ENCODE assay signal across 13 mouse cellular contexts in the genomic region with DNA sequence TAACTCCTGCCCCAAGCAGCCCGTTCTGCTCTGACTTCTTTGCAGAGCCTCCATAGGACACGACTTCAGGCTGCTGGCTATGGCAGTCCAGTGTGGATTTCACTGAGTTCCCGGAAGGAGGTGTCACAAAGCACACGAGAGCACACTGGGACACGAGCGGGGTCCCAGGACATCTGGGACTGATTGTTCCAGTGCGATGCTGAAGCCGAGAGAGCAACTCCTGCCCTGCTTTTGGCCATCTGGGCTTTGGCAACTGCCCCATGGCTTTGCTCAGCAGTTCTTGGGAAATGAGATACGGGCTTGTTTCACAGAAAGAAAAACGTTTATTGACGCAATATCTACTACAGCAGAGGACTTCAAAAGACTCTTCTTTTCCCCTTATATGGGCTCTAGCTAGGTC. TPM values are rescaled to one million over a fixed set of nuclear protein-coding genes. Genes with fewer than 3 reads are reported as not detected.
DNase-seq lines count a peak whose midpoint lies in the region; ATAC-seq lines count a peak whose summit lies in the region.
"Had no signal": no experiment of that assay in that cellular context is flagged by ENCODE, and none has a peak within 500 bp of the region (broad histone marks: within the 10 kb centered on the region; RNA-seq: fewer than 3 reads in every experiment).

No protein-coding gene starts in this region.

- no peaks in the 10 kb centered on the region for H3K9me3 ChIP-seq in midbrain, embryonic 14.5 days (ENCODE audit: control insufficient read depth, low read length)
- H3K9me3 ChIP-seq in hindbrain, embryonic 12.5 days (replicated peaks): no peaks in the 10 kb centered on the region
- H3K9me3 ChIP-seq: hindbrain, embryonic 15.5 days; liver, embryonic 12.5 days had no signal

- no peak overlapping the region for H3K9ac ChIP-seq in midbrain, embryonic 14.5 days (replicated peaks; ENCODE audit: low read length)
- H3K9ac ChIP-seq in hindbrain, embryonic 12.5 days: no peak overlapping the region
- H3K9ac ChIP-seq: hindbrain, embryonic 15.5 days; liver, embryonic 12.5 days had no signal

- no peak for ATAC-seq in midbrain, embryonic 14.5 days (ENCODE audit: low FRiP score, low TSS enrichment)
- no peak for ATAC-seq in hindbrain, embryonic 12.5 days (ENCODE audit: low FRiP score)
- ATAC-seq: liver, embryonic 12.5 days had no signal

- WGBS in midbrain, embryonic 14.5 days: 83% methylated on average over 11 of the region's 11 CpGs
- 68% methylated on average over 11 of the region's 11 CpGs for WGBS in hindbrain, embryonic 12.5 days

- no peak overlapping the region for H3K4me2 ChIP-seq in midbrain, embryonic 14.5 days (ENCODE audit: low read length)
- H3K4me2 ChIP-seq in hindbrain, embryonic 12.5 days (replicated peaks): no peak overlapping the region
- H3K4me2 ChIP-seq: hindbrain, embryonic 15.5 days; liver, embryonic 12.5 days had no signal

- H3K4me3 ChIP-seq in midbrain, embryonic 14.5 days (replicated peaks; ENCODE audit: low read depth, low read length): no peak overlapping the region
- H3K4me3 ChIP-seq in hindbrain, embryonic 12.5 days: no peak overlapping the region
- H3K4me3 ChIP-seq: hindbrain, embryonic 15.5 days; liver, embryonic 12.5 days had no signal

- no peak overlapping the region for H3K27ac ChIP-seq in midbrain, embryonic 14.5 days (replicated peaks; ENCODE audit: low read depth, low read length)
- H3K27ac ChIP-seq in hindbrain, embryonic 12.5 days: no peak overlapping the region
- H3K27ac ChIP-seq: hindbrain, embryonic 15.5 days; liver, embryonic 12.5 days had no signal

- H3K4me1 ChIP-seq in midbrain, embryonic 14.5 days (ENCODE audit: control insufficient read depth, insufficient read depth, low read length): no peaks in the 10 kb centered on the region
- no peaks in the 10 kb centered on the region for H3K4me1 ChIP-seq in hindbrain, embryonic 12.5 days
- H3K4me1 ChIP-seq: hindbrain, embryonic 15.5 days; liver, embryonic 12.5 days had no signal

- no peaks in the 10 kb centered on the region for H3K36me3 ChIP-seq in midbrain, embryonic 14.5 days (ENCODE audit: control insufficient read depth, insufficient read depth, low read length)
- H3K36me3 ChIP-seq in hindbrain, embryonic 12.5 days: no peaks in the 10 kb centered on the region
- H3K36me3 ChIP-seq: hindbrain, embryonic 15.5 days; liver, embryonic 12.5 days had no signal

- DNase-seq in NIH3T3 (ENCODE audit: low read depth): peak; percentile 57
- peak; percentile 58 for DNase-seq in adrenal gland, postnatal 10 days
- DNase-seq in gastrocnemius, adult 8-10 months (ENCODE audit: low spot score in 2 of 2): peak; percentile 19 to 33
- DNase-seq in kidney, postnatal 25 days: peak; percentile 30 to 73
- no peak for DNase-seq in midbrain, embryonic 14.5 days
- DNase-seq in yolk sac, embryonic 10.5 days (ENCODE audit: low spot score): no peak
- DNase-seq in layer of hippocampus, adult 9-11 months: no peak

- no peaks in the 10 kb centered on the region for H3K27me3 ChIP-seq in midbrain, embryonic 14.5 days (ENCODE audit: control insufficient read depth, insufficient read depth, low read length)
- no peaks in the 10 kb centered on the region for H3K27me3 ChIP-seq in hindbrain, embryonic 12.5 days
- H3K27me3 ChIP-seq: hindbrain, embryonic 15.5 days; liver, embryonic 12.5 days had no signal

RNA-seq across cellular contexts. Expression of gene Rad1, which starts 20.3 kb away (rescaled TPM):
- 10 to 100 TPM in 1 of 2 experiments, 1 to 10 TPM in 1; 9.3 to 13.4 TPM for total RNA-seq in adrenal gland, postnatal 10 days (2021)
- 1 to 10 TPM; 3.9 to 7.2 (median 5.7) TPM for total RNA-seq in gastrocnemius, adult 8-10 months (2022)
- polyA plus RNA-seq in midbrain, embryonic 14.5 days (2014; fragmentation: Nextera tagmentation; extraction: Ambion mirVana): 13.5 and 19.7 TPM in 2 replicates
- 32.2 and 33.9 TPM in 2 replicates for polyA plus RNA-seq in hindbrain, embryonic 12.5 days (2016; fragmentation: Nextera tagmentation; extraction: Ambion mirVana)

RNA-seq across cellular contexts. Expression of gene Brix1, which starts 20.4 kb away (rescaled TPM):
- total RNA-seq in adrenal gland, postnatal 10 days (2021): 10 to 100 TPM; 40.2 to 56.0 TPM
- total RNA-seq in gastrocnemius, adult 8-10 months (2022): 10 to 100 TPM; 14.5 to 17.0 (median 16.1) TPM
- polyA plus RNA-seq in midbrain, embryonic 14.5 days (2014; fragmentation: Nextera tagmentation; extraction: Ambion mirVana): 71.9 and 73.3 TPM in 2 replicates
- 91.0 and 102 TPM in 2 replicates for polyA plus RNA-seq in hindbrain, embryonic 12.5 days (2016; fragmentation: Nextera tagmentation; extraction: Ambion mirVana)

RNA-seq across cellular contexts. Expression of gene Dnajc21, which starts 35.8 kb away (rescaled TPM):
- 10 to 100 TPM; 27.1 to 39.7 TPM for total RNA-seq in adrenal gland, postnatal 10 days (2021)
- 10 to 100 TPM; 66.7 to 76.1 (median 74.5) TPM for total RNA-seq in gastrocnemius, adult 8-10 months (2022)
- polyA plus RNA-seq in midbrain, embryonic 14.5 days (2014; fragmentation: Nextera tagmentation; extraction: Ambion mirVana): 10.4 and 12.3 TPM in 2 replicates
- 15.3 and 16.0 TPM in 2 replicates for polyA plus RNA-seq in hindbrain, embryonic 12.5 days (2016; fragmentation: Nextera tagmentation; extraction: Ambion mirVana)

RNA-seq across cellular contexts. Expression of gene Ttc23l, which starts 52.4 kb away (rescaled TPM):
- not detected for total RNA-seq in adrenal gland, postnatal 10 days (2021)
- total RNA-seq in gastrocnemius, adult 8-10 months (2022): not detected
- polyA plus RNA-seq in midbrain, embryonic 14.5 days (2014; fragmentation: Nextera tagmentation; extraction: Ambion mirVana): 0.11 TPM in 1 of 2 replicates, not detected in the other
- polyA plus RNA-seq in hindbrain, embryonic 12.5 days (2016; fragmentation: Nextera tagmentation; extraction: Ambion mirVana): not detected in 2 replicates
- total RNA-seq: ES-E14 had no signal
- polyA plus RNA-seq: brain, embryonic 14.5 days; hindbrain, embryonic 15.5 days; liver, embryonic 12.5 days; small intestine, adult 2 months had no signal

Comparison
In these comparisons a context has a peak if more than half of its experiments do, and no peak if none do; other contexts are left out.
1. DNase-seq: peak in NIH3T3 (single experiment), adrenal gland, postnatal 10 days (single experiment), gastrocnemius, adult 8-10 months (2 of 2) and kidney, postnatal 25 days (2 of 2); none in midbrain, embryonic 14.5 days (single experiment), yolk sac, embryonic 10.5 days (single experiment) and layer of hippocampus, adult 9-11 months (single experiment).